Mouse (Mus musculus): ENCODE data around the gene Gm8050.
"Not testable (repeated sequence)": the region's sequence is repeated elsewhere in the genome, so short reads cannot be mapped to it uniquely, and the experiment has no call there.

Gm8050 gene

GRCm38 (mm10) chr14:6720151-6720550 is at the start of gene Gm8050:
Gm8050 (minus strand) TSS chr14:6720251.
- not testable (repeated sequence) for DNase-seq

- peak; percentile 20 to 38 for DNase-seq
These were observed 37.1 kb upstream of the Gm8050 start for GRCm38 (mm10) chr14:6757231-6757536.

GRCm38 (mm10) chr14:6756384-6757230 is 36.6 kb upstream of the Gm8050 start:
- peak; percentile 5 to 37 for DNase-seq

GRCm38 (mm10) chr14:6742232-6742631 is 22.2 kb upstream of the Gm8050 start, which contains the start of gene Gm3636:
Gm3636 (minus strand) TSS chr14:6742332.
- not testable (repeated sequence) for DNase-seq

- not testable (repeated sequence) for DNase-seq
These were observed 36.0 kb downstream of the Gm8050 start, which contains the start of gene Gm10251 for GRCm38 (mm10) chr14:6684070-6684469. Gm10251 (minus strand) TSS chr14:6684170.

All from thymus, postnatal 36 days (tissue).